ENCODE assay signal across 8 mouse cellular contexts in the genomic region with DNA sequence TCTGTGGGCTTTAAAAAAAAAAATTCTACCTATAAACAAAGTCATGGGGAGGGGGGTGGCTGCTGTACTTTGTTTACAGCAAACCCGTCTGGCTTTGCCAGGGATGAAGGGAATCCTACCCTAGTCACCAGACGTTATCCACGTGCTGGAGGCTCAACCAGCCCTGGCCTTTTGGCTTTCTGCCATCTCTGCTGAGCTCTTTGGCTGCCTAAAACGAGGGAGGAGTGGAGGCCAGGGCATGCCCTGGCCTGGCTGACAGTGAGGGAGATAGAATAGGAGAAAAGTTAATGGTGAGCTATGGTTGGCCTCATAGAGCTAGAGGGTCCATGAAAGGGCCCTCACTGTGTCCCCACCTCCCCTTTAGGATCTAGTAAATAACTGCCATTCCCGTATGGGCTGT.
DNase-seq lines count a peak whose midpoint lies in the region; ATAC-seq lines count a peak whose summit lies in the region.
"Had no signal": no experiment of that assay in that cellular context is flagged by ENCODE, and none has a peak within 500 bp of the region (broad histone marks: within the 10 kb centered on the region; RNA-seq: fewer than 3 reads in every experiment).

No protein-coding gene starts in this region.

- H3K27me3 ChIP-seq in hindbrain, embryonic 13.5 days, result no peaks in the 10 kb centered on the region

- H3K4me1 ChIP-seq in hindbrain, embryonic 13.5 days (replicated peaks), result peaks cover 9% of the 10 kb centered on the region

- H3K4me2 ChIP-seq in hindbrain, embryonic 13.5 days, result no peak overlapping the region

- H3K4me3 ChIP-seq in hindbrain, embryonic 13.5 days, result no peak overlapping the region

- no peak overlapping the region for H3K27ac ChIP-seq in hindbrain, embryonic 13.5 days
- H3K27ac ChIP-seq: macrophage had no signal

- H3K9me3 ChIP-seq in hindbrain, embryonic 13.5 days, result no peaks in the 10 kb centered on the region

- H3K36me3 ChIP-seq in hindbrain, embryonic 13.5 days, result no peaks in the 10 kb centered on the region

- ATAC-seq in hindbrain, embryonic 13.5 days (ENCODE audit: low FRiP score), result no peak

- 54% methylated on average over 5 of the region's 5 CpGs for WGBS in hindbrain, embryonic 13.5 days

- no peak overlapping the region for H3K9ac ChIP-seq in hindbrain, embryonic 13.5 days

- peak; percentile 51 for DNase-seq in retina, postnatal 1 day
- no peak for DNase-seq in retina, embryonic 14.5 days (ENCODE audit: low spot score)
- DNase-seq in cerebellum, adult 18-20 months, result peak; percentile 56 to 70
- peak; percentile 64 for DNase-seq in heart, postnatal 4 days
- peak; percentile 38 for DNase-seq in testis, postnatal 14 days (ENCODE audit: low spot score)
- no peak for DNase-seq in spleen, postnatal 10 days (ENCODE audit: low spot score in 2 of 2)

Comparison
In these comparisons a context has a peak if more than half of its experiments do, and no peak if none do; other contexts are left out.
1. DNase-seq: peak in retina, postnatal 1 day (single experiment), cerebellum, adult 18-20 months (2 of 2), heart, postnatal 4 days (single experiment) and testis, postnatal 14 days (single experiment); none in retina, embryonic 14.5 days (single experiment) and spleen, postnatal 10 days (0 of 2).